In genomic region chr1:143745871-143746270, GRCm38 (mm10) we compare ENCODE assay signal across 19 mouse cellular contexts.
"Had no signal": no experiment of that assay in that cellular context is flagged by ENCODE, and none has a peak within 500 bp of the region (broad histone marks: within the 10 kb centered on the region; RNA-seq: fewer than 3 reads in every experiment).

No protein-coding gene starts in this region.

- DNase-seq: liver, postnatal 0 days; lung, adult 2 months; lung, postnatal 14 days; lung, postnatal 36 days; right cerebral cortex, postnatal 14 days; thymus, adult 18-20 months; thymus, postnatal 14 days; thymus, postnatal 36 days had no signal

- H3K4me3 ChIP-seq: liver, embryonic 15.5 days; lung, embryonic 15.5 days; megakaryocyte, embryonic 14.5 days; midbrain, embryonic 13.5 days; midbrain, embryonic 15.5 days; neural tube, embryonic 12.5 days; stomach, embryonic 15.5 days had no signal

- H3K4me1 ChIP-seq: lung, embryonic 15.5 days; neural tube, embryonic 12.5 days; stomach, embryonic 15.5 days had no signal

- H3K27ac ChIP-seq: liver, embryonic 15.5 days; lung, embryonic 15.5 days; macrophage; midbrain, embryonic 13.5 days; midbrain, embryonic 15.5 days; neural tube, embryonic 12.5 days; stomach, embryonic 15.5 days; stomach, postnatal 0 days had no signal

- H3K9me3 ChIP-seq: liver, embryonic 15.5 days; lung, embryonic 15.5 days; megakaryocyte, embryonic 14.5 days; midbrain, embryonic 13.5 days; midbrain, embryonic 15.5 days; neural tube, embryonic 12.5 days; stomach, embryonic 15.5 days had no signal

- H3K9ac ChIP-seq: liver, embryonic 15.5 days; liver, postnatal 0 days; lung, embryonic 15.5 days; midbrain, embryonic 13.5 days; midbrain, embryonic 15.5 days; neural tube, embryonic 12.5 days; stomach, embryonic 15.5 days had no signal

- H3K4me2 ChIP-seq: liver, embryonic 15.5 days; lung, embryonic 15.5 days; midbrain, embryonic 11.5 days; midbrain, embryonic 13.5 days; midbrain, embryonic 15.5 days; neural tube, embryonic 12.5 days; stomach, embryonic 15.5 days had no signal

- ATAC-seq: liver, postnatal 0 days; lung, postnatal 0 days; midbrain, embryonic 13.5 days; midbrain, embryonic 15.5 days had no signal

- H3K27me3 ChIP-seq: liver, embryonic 15.5 days; lung, embryonic 15.5 days; megakaryocyte, embryonic 14.5 days; midbrain, embryonic 13.5 days; midbrain, embryonic 15.5 days; neural tube, embryonic 12.5 days; stomach, embryonic 15.5 days had no signal
